Mouse (Mus musculus) ES-Bruce4 (cell line): ENCODE data around the gene Ank3.

Source experiments
- CTCF ChIP-seq: IDR thresholded peaks from one replicate; pipeline ENCODE4 v1.8.1; 2011; ENCODE audit warnings: low read depth, low read length
- POLR2A ChIP-seq: IDR thresholded peaks from one replicate; pipeline ENCODE4 v1.8.1; 2011; ENCODE audit warnings: low read length; ENCODE audit not compliant: insufficient read depth

DNA sequence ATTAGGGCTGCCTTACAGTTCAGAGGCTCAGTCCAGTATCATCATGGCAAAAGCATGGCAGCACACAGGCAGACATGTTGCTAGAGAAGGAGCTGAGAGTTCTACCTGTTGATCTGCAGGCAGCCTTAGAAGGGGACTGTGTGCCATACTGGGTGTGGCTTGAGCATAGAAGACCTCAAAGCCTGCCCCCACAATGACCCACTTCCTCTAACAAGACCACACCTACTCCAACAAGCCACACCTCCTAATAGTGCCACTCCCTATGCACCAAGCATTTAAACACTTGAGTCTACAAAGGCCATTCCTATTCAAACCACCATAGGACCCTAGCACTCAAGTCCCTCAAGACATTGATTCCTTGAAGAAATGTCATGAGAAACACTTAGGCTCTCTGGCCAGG lies 643.0 kb downstream of the Ank3 start:
- no peak for TF ChIP-seq CTCF
- no peak for TF ChIP-seq POLR2A
